Mouse (Mus musculus) adrenal gland, adult 18-20 months (tissue): ENCODE measurements around the gene Gm11168. TPM values are rescaled to one million over a fixed set of nuclear protein-coding genes. Genes with fewer than 3 reads are reported as not detected.
"Not testable (repeated sequence)": the region's sequence is repeated elsewhere in the genome, so short reads cannot be mapped to it uniquely, and the experiment has no call there.

Experiments used
- DNase-seq, 2 experiments: peaks; one replicate each; pipeline ENCODE4 v3.0.0; 2021 to 2022; ENCODE audit warnings: low spot score in 2 of 2
- long read RNA-seq, 2 experiments: library from polyadenylated mRNA; stranded (forward); transcript quantifications; one replicate each; pipeline ENCODE4 v2.0.0; 2021
- total RNA-seq, 2 experiments: library from RNA; stranded (reverse); gene quantifications; 1 replicate in 1 of 2; 2 replicates in 1 of 2; pipeline ENCODE4 v1.2.3; 2021

The Gm11168 gene
- not detected for total RNA-seq
- long read RNA-seq, experiment 1: 0 reads
- long read RNA-seq, experiment 2: 0 reads

DNA sequence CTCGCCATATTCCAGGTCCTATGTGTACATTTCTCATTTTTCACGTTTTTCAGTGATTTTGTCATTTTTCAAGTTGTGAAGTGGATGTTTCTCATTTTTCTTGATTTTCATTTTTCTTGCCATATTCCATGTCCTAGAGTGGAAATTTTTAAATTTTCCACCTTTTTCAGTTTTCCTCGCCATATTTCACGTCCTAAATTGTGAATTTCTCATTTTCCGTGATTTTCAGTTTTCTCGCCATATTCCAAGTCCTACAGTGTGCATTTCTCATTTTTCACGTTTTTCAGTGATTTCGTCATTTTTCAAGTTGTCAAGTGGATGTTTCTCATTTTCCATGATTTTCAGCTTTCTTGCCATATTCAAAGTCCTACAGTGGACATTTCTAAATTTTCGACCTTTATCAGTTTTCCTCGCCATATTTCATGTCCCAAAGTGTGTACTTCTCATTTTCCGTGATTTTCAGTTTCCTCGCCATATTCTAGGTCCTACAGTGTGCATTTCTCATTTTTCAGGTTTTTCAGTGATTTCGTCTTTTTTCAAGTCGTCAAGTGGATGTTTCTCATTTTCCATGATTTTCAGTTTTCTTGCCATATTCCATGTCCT is at the start of gene Gm11168:
Gene Gm11168, plus strand, starts transcription at position 553 of the 603 bp plus-strand sequence.
- DNase-seq: not testable (repeated sequence)

DNA sequence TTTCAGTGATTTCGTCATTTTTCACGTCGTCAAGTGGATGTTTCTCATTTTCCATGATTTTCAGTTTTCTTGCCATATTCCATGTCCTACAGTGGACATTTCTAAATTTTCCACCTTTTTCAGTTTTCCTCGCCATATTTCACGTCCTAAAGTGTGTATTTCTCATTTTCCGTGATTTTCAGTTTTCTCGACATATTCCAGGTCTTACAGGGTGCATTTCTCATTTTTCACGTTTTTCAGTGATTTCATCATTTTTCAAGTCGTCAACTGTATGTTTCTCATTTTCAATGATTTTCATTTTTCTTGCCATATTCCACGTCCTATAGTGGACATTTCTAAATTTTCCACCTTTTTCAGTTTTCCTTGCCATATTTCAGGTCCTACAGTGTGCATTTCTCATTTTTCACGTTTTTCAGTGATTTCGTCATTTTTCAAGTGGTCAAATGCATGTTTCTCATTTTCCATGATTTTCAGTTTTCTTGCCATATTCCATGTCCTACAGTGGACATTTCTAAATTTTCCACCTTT is 2.6 kb upstream of the Gm11168 start, which contains the start of gene Gm10722:
Gene Gm10722, plus strand, starts transcription at position 478 of the 528 bp plus-strand sequence.
- DNase-seq: peak in 1 of 2 experiments; percentile 7

DNA sequence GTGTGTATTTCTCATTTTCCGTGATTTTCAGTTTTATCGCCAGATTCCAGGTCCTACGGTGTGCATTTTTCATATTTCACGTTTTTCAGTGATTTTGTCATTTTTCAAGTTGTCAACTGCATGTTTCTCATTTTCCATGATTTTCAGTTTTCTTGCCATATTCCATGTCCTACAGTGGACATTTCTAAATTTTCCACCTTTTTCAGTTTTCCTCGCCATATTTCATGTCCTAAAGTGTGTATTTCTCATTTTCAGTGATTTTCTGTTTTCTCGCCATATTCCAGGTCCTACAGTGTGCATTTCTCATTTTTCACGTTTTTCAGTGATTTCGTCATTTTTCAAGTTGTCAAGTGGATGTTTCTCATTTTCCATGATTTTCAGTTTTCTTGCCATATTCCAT is 2.1 kb upstream of the Gm11168 start:
- peak in 1 of 2 experiments; percentile 6 for DNase-seq

DNA sequence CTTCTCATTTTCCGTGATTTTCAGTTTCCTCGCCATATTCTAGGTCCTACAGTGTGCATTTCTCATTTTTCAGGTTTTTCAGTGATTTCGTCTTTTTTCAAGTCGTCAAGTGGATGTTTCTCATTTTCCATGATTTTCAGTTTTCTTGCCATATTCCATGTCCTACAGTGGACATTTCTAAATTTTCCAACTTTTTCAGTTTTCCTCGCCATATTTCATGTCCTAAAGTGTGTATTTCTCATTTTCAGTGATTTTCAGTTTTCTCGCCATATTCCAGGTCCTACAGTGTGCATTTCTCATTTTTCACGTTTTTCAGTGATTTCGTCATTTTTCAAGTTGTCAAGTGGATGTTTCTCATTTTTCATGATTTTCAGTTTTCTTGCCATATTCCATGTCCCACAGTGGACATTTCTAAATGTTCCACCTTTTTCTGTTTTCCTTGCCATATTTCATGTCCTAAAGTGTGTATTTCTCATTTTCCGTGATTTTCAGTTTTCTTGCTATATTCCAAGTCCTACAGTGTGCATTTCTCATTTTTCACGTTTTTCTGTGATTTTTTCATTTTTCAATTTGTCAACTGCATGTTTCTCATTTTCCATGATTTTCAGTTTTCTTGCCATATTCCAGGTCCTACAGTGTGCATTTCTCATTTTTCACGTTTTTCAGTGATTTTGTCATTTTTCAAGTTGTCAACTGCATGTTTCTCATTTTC is 1.0 kb upstream of the Gm11168 start:
- DNase-seq: peak; percentile 88 to 100

DNA sequence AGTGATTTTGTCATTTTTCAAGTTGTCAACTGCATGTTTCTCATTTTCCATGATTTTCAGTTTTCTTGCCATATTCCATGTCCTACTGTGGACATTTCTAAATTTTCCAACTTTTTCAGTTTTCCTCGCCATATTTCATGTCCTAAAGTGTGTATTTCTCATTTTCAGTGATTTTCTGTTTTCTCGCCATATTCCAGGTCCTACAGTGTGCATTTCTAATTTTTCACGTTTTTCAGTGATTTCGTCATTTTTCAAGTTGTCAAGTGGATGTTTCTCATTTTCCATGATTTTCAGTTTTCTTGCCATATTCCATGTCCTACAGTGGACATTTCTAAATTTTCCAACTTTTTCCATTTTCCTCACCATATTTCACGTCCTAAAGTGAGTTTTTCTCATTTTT is 3.0 kb downstream of the Gm11168 start:
- DNase-seq: not testable (repeated sequence)

DNA sequence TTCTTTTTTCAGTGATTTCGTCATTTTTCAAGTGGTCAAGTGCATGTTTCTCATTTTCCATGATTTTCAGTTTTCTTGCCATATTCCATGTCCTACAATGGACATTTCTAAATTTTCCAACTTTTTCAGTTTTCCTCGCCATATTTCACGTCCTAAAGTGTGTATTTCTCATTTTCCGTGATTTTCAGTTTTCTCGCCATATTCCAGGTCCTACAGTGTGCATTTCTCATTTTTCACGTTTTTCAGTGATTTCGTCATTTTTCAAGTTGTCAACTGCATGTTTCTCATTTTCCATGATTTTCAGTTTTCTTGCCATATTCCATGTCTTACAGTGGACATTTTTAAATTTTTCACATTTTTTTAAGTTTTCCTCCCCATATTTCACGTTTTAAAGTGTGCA is 3.5 kb downstream of the Gm11168 start:
- DNase-seq: peak; percentile 82 to 96

DNA sequence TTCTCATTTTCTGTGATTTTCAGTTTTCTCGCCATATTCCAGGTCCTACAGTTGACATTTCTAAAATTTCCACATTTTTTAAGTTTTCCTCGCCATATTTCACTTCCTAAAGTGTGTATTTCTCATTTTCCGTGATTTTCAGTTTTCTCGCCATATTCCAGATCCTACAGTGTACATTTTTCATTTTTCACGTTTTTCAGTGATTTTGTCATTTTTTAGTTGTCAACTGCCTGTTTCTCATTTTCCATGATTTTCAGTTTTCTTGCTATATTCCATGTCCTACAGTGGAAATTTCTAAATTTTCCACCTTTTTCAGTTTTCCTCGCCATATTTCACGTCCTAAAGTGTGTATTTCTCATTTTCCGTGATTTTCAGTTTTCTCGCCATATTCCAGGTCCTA is 4.1 kb downstream of the Gm11168 start:
- not testable (repeated sequence) for DNase-seq

DNA sequence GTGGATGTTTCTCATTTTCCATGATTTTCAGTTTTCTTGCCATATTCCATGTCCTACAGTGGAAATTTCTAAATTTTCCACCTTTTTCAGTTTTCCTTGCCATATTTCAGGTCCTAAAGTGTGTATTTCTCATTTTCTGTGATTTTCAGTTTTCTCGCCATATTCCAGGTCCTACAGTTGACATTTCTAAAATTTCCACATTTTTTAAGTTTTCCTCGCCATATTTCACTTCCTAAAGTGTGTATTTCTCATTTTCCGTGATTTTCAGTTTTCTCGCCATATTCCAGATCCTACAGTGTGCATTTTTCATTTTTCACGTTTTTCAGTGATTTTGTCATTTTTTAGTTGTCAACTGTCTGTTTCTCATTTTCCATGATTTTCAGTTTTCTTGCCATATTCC is 6.2 kb downstream of the Gm11168 start:
- DNase-seq: not testable (repeated sequence)

DNA sequence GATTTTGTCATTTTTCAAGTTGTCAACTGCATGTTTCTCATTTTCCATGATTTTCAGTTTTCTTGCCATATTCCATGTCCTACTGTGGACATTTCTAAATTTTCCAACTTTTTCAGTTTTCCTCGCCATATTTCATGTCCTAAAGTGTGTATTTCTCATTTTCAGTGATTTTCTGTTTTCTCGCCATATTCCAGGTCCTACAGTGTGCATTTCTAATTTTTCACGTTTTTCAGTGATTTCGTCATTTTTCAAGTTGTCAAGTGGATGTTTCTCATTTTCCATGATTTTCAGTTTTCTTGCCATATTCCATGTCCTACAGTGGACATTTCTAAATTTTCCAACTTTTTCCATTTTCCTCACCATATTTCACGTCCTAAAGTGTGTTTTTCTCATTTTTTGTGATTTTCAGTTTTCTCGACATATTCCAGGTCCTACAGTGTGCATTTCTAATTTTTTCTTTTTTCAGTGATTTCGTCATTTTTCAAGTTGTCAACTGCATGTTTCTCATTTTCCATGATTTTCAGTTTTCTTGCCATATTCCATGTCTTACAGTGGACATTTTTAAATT is 9.0 kb downstream of the Gm11168 start:
- DNase-seq: not testable (repeated sequence)

DNA sequence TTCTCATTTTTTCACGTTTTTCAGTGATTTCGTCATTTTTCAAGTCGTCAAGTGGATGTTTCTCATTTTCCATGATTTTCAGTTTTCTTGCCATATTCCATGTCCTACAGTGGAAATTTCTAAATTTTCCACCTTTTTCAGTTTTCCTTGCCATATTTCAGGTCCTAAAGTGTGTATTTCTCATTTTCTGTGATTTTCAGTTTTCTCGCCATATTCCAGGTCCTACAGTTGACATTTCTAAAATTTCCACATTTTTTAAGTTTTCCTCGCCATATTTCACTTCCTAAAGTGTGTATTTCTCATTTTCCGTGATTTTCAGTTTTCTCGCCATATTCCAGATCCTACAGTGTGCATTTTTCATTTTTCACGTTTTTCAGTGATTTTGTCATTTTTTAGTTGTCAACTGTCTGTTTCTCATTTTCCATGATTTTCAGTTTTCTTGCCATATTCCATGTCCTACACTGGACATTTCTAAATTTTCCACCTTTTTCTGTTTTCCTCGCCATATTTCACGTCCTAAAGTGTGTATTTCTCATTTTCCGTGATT is 9.7 kb downstream of the Gm11168 start, which contains the start of gene Gm10721:
Gene Gm10721, plus strand, starts transcription at position 408 of the 547 bp plus-strand sequence.
- DNase-seq: not testable (repeated sequence)

DNA sequence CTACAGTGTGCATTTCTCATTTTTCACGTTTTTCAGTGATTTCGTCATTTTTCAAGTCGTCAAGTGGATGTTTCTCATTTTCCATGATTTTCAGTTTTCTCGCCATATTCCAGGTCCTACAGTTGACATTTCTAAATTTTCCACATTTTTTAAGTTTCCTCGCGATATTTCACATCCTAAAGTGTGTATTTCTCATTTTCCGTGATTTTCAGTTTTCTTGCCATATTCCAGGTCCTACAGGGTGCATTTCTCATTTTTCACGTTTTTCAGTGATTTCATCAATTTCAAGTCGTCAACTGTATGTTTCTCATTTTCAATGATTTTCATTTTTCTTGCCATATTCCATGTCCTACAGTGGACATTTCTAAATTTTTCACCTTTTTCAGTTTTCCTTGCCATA is 12.2 kb downstream of the Gm11168 start, which contains the start of gene Gm10720:
Gene Gm10720, plus strand, starts transcription at position 301 of the 400 bp plus-strand sequence.
- not testable (repeated sequence) for DNase-seq

DNA sequence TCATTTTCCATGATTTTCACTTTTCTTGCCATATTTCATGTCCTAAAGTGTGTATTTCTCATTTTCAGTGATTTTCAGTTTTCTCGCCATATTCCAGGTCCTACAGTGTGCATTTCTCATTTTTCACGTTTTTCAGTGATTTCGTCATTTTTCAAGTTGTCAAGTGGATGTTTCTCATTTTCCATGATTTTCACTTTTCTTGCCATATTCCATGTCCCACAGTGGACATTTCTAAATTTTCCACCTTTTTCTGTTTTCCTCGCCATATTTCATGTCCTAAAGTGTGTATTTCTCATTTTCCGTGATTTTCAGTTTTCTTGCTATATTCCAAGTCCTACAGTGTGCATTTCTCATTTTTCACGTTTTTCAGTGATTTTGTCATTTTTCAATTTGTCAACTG is 12.8 kb downstream of the Gm11168 start:
- DNase-seq: not testable (repeated sequence)

DNA sequence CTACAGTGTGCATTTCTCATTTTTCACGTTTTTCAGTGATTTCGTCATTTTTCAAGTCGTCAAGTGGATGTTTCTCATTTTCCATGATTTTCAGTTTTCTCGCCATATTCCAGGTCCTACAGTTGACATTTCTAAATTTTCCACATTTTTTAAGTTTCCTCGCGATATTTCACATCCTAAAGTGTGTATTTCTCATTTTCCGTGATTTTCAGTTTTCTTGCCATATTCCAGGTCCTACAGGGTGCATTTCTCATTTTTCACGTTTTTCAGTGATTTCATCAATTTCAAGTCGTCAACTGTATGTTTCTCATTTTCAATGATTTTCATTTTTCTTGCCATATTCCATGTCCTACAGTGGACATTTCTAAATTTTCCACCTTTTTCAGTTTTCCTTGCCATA is 14.0 kb downstream of the Gm11168 start, which contains the start of gene Gm10719:
Gene Gm10719, plus strand, starts transcription at position 301 of the 400 bp plus-strand sequence.
- not testable (repeated sequence) for DNase-seq

DNA sequence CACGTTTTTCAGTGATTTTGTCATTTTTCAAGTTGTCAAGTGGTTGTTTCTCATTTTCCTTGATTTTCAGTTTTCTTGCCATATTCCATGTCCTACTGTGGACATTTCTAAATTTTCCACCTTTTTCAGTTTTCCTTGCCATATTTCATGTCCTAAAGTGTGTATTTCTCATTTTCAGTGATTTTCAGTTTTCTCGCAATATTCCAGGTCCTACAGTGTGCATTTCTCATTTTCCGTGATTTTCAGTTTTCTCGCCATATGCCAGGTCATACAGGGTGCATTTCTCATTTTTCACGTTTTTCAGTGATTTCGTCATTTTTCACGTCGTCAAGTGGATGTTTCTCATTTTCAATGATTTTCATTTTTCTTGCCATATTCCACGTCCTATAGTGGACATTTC is 15.8 kb downstream of the Gm11168 start:
- DNase-seq: not testable (repeated sequence)

DNA sequence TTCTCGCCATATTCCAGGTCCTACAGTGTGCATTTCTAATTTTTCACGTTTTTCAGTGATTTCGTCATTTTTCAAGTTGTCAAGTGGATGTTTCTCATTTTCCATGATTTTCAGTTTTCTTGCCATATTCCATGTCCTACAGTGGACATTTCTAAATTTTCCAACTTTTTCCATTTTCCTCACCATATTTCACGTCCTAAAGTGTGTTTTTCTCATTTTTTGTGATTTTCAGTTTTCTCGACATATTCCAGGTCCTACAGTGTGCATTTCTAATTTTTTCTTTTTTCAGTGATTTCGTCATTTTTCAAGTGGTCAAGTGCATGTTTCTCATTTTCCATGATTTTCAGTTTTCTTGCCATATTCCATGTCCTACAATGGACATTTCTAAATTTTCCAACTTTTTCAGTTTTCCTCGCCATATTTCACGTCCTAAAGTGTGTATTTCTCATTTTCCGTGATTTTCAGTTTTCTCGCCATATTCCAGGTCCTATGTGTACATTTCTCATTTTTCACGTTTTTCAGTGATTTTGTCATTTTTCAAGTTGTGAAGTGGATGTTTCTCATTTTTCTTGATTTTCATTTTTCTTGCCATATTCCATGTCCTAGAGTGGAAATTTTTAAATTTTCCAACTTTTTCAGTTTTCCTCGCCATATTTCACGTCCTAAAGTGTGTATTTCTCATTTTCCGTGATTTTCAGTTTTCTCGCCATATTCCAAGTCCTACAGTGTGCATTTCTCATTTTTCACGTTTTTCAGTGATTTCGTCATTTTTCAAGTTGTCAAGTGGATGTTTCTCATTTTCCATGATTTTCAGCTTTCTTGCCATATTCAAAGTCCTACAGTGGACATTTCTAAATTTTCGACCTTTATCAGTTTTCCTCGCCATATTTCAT is 16.9 kb downstream of the Gm11168 start:
- DNase-seq: peak; percentile 28 to 58

DNA sequence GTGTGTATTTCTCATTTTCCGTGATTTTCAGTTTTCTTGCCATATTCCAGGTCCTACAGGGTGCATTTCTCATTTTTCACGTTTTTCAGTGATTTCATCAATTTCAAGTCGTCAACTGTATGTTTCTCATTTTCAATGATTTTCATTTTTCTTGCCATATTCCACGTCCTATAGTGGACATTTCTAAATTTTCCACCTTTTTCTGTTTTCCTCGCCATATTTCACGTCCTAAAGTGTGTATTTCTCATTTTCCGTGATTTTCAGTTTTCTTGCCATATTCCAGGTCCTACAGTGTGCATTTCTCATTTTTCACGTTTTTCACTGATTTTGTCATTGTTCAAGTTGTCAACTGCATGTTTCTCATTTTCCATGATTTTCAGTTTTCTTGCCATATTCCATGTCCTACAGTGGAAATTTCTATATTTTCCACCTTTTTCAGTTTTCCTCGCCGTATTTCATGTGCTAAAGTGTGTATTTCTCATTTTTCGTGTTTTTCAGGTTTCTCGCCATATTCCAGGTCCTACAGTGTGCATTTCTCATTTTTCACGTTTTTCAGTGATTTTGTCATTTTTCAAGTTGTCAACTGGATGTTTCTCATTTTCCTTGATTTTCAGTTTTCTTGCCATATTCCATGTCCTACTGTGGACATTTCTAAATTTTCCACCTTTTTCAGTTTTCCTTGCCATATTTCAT is 19.3 kb downstream of the Gm11168 start:
- peak; percentile 46 to 80 for DNase-seq

DNA sequence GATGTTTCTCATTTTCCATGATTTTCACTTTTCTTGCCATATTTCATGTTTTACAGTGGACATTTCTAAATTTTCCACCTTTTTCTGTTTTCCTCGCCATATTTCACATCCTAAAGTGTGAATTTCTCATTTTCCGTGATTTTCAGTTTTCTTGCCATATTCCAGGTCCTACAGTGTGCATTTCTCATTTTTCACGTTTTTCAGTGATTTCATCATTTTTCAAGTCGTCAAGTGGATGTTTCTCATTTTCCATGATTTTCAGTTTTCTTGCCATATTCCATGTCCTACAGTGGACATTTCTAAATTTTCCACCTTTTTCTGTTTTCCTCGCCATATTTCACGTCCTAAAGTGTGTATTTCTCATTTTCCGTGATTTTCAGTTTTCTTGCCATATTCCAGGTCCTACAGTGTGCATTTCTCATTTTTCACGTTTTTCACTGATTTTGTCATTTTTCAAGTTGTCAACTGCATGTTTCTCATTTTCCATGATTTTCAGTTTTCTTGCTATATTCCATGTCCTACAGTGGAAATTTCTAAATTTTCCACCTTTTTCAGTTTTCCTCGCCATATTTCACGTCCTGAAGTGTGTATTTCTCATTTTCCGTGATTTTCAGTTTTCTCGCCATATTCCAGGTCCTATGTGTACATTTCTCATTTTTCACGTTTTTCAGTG is 20.3 kb downstream of the Gm11168 start, which contains the start of gene Gm10718:
Gene Gm10718, plus strand, starts transcription at position 236 of the 673 bp plus-strand sequence.
- peak in 1 of 2 experiments; percentile 4 for DNase-seq

DNA sequence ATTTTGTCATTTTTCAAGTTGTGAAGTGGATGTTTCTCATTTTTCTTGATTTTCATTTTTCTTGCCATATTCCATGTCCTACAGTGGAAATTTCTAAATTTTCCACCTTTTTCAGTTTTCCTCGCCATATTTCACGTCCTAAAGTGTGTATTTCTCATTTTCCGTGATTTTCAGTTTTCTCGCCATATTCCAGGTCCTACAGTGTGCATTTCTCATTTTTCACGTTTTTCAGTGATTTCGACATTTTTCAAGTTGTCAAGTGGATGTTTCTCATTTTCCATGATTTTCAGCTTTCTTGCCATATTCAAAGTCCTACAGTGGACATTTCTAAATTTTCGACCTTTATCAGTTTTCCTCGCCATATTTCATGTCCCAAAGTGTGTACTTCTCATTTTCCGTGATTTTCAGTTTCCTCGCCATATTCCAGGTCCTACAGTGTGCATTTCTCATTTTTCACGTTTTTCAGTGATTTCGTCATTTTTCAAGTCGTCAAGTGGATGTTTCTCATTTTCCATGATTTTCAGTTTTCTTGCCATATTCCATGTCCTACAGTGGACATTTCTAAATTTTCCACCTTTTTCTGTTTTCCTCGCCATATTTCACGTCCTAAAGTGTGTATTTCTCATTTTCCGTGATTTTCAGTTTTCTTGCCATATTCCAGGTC is 21.0 kb downstream of the Gm11168 start:
- peak; percentile 57 to 78 for DNase-seq
